Mouse (Mus musculus) kidney, adult 11 months (tissue): ENCODE data around the gene Ank3.

ENCODE experiments used
- DNase-seq: peaks from one replicate; pipeline ENCODE4 v3.0.0; 2022

Ank3 gene

GRCm38 (mm10) chr10:69485191-69485786 lies 86.7 kb downstream of the Ank3 start:
- no peak for DNase-seq

GRCm38 (mm10) chr10:69490182-69490581 lies 91.6 kb downstream of the Ank3 start:
- DNase-seq = no peak

DNA sequence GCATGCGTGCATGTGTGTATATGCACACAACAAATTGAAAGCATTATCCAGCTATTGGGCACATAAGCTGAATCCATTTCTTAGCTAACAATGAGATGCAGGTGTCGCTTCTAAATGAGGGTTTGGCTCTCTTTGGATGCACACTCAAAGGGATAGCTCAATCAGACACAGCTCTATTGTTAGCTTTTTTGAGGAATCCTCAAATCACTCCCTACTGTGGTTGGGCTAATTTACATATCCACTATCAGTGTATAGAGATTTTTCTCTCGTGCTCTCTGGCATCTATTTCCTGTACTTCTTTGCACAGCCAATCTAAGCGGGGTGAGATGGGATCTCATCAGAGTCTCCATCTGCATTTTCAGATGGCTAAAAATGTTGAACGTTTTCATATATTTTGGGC lies 93.4 kb downstream of the Ank3 start:
- no peak for DNase-seq

DNA sequence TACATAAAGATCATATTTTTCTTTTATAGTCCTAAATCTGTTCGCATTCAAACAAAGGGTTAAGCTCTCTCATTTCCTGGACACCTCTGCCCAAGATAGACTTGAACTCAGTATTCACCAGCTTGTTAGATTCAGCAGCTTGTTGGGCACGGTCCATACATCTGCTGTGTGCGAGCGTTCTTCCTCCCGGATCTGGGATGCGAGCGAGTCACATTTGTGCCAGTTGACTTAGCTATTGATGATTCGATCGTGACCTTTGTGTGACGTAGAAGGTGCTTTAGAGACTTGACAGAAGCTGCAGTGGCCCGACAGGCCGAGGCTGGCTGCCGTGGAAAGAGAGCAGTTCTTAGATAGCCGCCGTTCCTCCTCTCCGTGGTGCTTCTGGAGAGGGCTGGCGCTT lies 98.8 kb downstream of the Ank3 start:
- DNase-seq = no peak

GRCm38 (mm10) chr10:69500171-69500860 lies 101.7 kb downstream of the Ank3 start:
- DNase-seq = no peak

DNA sequence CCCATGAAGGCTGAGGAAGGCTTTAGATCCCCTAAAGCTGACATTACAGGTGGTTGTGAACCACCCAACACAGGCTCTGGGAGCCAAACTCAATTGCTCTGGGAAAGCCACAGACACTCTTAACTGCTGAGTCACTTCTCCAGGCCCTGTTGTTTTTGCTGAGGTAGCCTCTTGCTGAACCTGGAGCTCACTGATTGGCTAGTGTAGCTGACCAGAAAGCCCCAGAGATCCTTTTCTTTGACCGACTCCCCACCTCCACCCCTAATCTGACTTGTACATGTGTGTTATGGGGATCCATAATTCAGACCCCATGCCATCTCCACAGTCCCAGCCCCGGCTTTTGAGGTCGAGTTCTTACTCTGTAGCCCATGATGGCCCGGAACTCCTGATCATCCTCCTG lies 105.2 kb downstream of the Ank3 start:
- no peak for DNase-seq

- DNase-seq = no peak
Measured at GRCm38 (mm10) chr10:69507719-69508118, 109.1 kb downstream of the Ank3 start.

GRCm38 (mm10) chr10:69510392-69510791 lies 111.8 kb downstream of the Ank3 start:
- no peak for DNase-seq

DNA sequence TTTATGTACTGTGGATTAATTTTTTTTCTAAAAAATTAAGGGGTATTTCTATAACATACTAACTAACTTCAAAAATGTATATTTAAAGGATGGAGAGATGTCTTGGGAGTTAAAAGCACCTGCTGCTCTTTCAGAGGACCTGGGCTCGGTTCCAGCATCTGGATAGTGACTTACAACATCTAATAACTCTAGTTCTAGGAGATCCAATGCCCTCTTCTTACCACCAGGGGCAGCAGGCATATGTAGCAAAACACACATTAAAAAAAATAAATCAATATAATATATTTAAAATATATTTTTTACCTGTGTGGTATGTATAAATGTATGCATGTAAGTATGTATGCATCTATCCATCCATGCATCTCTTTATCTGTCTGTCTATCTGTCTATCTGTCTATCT lies 112.7 kb downstream of the Ank3 start:
- no peak for DNase-seq

DNA sequence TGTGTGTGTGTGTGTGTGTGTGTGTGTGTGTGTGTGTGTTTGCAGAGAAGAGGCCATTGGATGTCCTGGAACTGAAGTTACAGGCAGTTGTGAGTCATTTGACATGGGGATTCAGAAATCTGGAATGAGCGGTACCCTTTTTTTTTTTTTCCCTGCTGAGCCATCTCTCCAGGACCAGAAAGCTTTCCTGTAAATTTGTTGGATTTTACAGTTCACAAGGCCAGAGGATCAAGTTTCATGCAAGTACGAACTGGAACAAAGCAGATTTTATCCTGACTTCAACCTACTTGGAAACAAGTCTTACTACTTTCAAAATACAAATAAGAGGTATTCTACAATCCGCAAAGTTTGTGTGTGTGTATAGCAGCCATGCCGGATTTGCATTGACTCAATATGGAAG lies 123.4 kb downstream of the Ank3 start:
- DNase-seq = no peak

DNA sequence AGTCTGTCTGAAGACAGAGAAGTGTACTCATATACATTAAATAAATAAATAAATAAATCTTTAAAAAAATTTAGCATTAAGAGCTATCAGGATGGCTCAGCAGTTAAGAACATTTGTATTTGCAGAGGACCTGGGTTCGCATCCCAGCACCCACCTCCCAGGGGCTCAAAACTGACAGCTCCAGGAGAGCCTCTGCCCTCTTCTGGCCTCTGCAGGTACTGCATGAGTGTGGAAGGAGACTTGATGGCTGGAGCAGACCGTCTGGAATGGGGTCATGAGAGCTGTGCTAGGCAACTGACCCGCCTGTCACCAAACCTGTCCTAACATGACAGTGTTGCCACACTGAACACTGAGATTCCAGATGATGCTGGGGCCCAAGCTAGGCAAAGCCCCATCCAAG lies 124.6 kb downstream of the Ank3 start:
- no peak for DNase-seq

- no peak for DNase-seq
Measured at GRCm38 (mm10) chr10:69527318-69527717, 128.7 kb downstream of the Ank3 start.

GRCm38 (mm10) chr10:69528746-69529145 lies 130.2 kb downstream of the Ank3 start:
- DNase-seq = no peak

GRCm38 (mm10) chr10:69530326-69530725 lies 131.8 kb downstream of the Ank3 start:
- DNase-seq = no peak

- DNase-seq = no peak
Measured at GRCm38 (mm10) chr10:69531569-69531968, 133.0 kb downstream of the Ank3 start.

DNA sequence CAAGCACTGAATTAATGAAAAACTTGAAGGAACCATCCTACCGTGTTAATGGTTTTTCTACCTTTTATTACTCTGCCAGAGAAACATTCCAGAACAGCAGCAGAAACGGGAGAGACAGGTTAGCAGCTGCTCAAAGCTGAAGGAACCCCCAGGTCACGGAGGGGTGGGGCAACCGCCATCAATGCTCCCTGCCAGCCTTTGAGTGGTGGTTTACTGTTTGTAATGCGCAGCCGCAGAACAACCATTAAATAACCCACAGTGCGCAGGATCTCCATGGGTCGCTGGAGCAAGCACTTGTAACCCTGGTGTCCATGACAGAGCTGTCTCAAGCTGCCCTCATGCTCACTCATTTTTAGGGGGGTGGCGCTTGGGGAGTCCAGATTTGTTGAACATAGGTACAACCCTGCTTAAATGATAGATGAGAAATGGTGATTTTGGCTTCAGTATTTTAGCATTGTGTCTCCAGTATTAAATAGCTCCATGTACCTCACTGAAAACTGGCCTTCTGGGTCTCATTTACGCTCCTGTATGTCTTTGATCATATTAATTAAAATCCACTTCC lies 133.7 kb downstream of the Ank3 start:
- DNase-seq = peak; percentile 69

DNA sequence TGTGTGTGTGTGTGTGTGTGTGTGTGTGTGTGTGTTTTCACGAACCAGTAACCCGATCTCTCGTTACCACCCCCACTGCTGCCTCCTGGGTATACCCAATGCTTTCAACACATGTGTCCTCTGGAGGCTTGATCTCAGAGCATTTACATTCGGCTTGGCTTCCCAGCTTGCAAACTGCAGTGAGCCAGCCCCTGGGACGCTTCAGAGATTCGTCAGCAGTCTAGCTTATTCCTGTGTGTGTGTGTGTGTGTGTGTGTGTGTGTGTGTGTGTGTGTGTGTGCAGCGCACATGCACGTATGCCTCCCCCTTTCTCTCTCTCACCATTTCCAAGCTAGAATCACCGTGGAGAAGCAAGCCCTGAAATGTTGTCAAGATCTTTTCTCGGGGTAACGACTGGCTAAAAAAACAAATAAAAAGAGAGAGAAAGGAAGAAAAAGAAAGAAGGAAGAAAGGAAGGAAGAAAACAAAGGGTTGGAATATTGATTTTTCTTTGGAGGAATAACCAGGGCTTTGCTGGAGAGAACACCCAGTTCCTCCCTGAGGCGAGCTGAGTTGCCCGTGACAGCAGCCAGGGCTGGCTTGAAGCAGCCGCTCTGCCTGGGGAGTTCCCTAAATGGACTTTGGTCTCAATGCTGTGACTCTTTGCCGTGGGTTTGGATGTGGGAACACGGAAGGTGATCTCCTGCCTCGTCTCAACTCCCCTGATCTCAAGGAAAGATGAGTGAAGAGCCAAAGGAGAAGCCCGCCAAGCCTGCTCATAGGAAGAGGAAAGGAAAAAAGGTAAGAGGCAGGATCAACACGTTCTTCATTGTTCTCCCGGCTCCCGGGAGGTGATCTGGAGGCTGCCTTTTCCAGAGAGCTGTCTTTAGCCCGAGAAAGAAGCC lies 135.2 kb downstream of the Ank3 start:
- DNase-seq = peak; percentile 73

GRCm38 (mm10) chr10:69534716-69535115 lies 136.1 kb downstream of the Ank3 start:
- DNase-seq = no peak

DNA sequence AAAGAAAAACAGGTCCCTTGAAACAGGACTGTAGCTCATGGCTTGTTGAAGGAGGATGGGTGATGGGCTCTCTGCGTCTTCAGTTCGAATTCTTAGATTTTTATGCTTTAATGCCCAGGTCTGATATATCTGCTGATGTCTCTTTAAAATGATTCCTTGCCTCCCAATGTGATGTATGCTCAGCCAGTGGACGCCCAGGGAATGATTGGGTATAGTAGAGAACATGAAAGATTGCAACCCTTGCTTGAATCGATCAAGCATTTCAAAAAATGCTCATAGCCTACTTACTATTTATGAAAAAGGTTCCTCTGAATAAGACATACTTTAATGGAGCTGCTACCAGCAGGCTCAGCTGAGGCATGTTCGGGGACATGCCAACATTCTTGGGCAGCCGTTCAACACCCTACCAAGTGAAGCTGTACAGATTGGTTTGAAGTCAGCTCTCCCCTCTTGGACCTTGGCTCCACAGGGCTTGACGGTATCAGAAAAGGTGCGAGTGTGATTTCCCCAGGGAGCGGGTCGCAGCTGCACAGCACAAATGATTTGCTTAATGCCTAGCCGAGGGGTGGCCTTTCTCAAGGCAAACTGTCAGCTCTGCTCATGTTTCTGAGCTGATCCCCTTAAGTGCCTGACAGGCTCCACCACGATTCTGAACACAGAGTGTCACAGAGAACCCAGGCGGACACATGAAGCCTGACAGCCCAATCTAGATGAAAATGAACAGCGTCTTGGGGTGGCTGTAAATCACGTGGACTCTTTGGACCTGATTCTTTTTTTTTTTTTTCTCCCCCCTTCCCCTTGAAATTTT lies 136.8 kb downstream of the Ank3 start:
- peak; percentile 58 for DNase-seq

DNA sequence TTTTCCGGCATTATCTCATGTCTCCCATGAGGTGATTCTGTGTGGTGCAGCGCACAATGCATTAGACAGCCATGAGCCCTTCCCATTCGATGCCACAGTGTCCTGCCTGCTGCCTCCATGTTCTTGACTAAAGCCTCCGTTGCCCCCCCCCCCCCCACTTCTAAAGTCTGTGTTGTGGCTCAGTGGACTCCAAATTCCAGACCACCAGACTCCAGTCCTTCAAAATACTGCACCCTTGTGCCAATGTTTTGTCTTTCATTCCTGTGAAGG lies 137.3 kb downstream of the Ank3 start:
- DNase-seq = no peak

DNA sequence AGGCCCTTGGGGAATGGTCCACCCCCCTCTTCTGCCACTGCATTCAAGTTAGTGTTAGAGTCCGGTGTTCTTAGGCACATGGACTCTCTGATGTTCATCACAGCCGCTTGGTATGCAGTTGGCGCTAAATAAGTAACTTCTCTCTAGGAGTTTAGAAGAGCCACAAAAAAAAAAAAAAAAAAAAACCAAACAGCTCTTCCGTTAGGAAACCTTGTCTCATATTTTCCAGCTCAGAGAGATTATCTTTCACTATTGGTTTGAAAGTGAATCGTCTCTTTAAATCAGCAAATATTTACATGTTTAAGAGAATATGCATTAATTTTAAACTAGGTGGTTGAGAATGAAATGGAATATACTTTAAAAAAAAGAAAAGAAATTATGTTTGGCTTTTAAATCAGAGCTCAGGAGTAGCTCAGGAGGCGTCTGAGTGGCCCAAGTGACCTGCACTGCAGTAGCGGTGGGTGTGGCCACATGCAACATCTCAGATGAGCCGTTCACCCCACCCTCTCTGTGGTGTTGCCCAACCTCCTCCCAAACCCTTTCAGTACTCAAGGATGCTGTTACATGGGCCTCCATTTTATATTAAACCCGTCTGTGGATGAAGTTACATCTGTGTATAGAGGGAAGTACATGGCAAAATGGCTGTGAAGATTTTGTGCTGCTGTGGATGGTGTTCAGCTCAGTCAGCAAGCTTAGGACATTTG lies 138.0 kb downstream of the Ank3 start:
- no peak for DNase-seq

GRCm38 (mm10) chr10:69538236-69538635 lies 139.7 kb downstream of the Ank3 start:
- no peak for DNase-seq
